Comparison of ENCODE assay signal across 8 mouse cellular contexts in genomic region chr7:27928818-27929695, GRCm38 (mm10). TPM values are rescaled to one million over a fixed set of nuclear protein-coding genes. Genes with fewer than 3 reads are reported as not detected.
DNase-seq lines count a peak whose midpoint lies in the region; ATAC-seq and TF ChIP-seq lines count a peak whose summit lies in the region.

Gene Zfp974, minus strand, starts transcription at chr7:27929460.

- ATAC-seq in forebrain, postnatal 0 days = peak; percentile 95

- H3K4me2 ChIP-seq in forebrain, postnatal 0 days (ENCODE audit: low read depth) = peak within 1 kb of the TSS; percentile 81

- H3K27me3 ChIP-seq in forebrain, postnatal 0 days (ENCODE audit: insufficient read depth, low read length) = no peaks in the 10 kb centered on the region

- DNase-seq in MN1 (ENCODE audit: low spot score) = peak; percentile 64
- peak; percentile 42 for DNase-seq in cerebellum, adult 11 months
- peak; percentile 88 for DNase-seq in forebrain, postnatal 0 days
- peak; percentile 71 for DNase-seq in heart, postnatal 4 days
- DNase-seq in layer of hippocampus, adult 9-11 months = peak; percentile 56
- peak; percentile 58 for DNase-seq in lung, postnatal 14 days
- DNase-seq in retina, adult 2 months (ENCODE audit: low read depth, low spot score) = peak; percentile 53
- peak; percentile 65 for DNase-seq in thymus, postnatal 25 days

- peaks cover 11% of the 10 kb centered on the region for H3K36me3 ChIP-seq in forebrain, postnatal 0 days (ENCODE audit: insufficient read depth)

- H3K9ac ChIP-seq in forebrain, postnatal 0 days = peak within 1 kb of the TSS; percentile 73

- no peak for TF ChIP-seq CTCF in forebrain, postnatal 0 days (IDR thresholded peaks at IDR 0.05; ENCODE audit: low read depth)

- 4% methylated on average over 40 of the region's 40 CpGs for WGBS in forebrain, postnatal 0 days

- no peaks in the 10 kb centered on the region for H3K9me3 ChIP-seq in forebrain, postnatal 0 days (ENCODE audit: low read length)

- peak within 1 kb of the TSS; percentile 77 for H3K4me3 ChIP-seq in forebrain, postnatal 0 days (ENCODE audit: low read depth, low read length)

- peaks cover 6% of the 10 kb centered on the region; the same call in 1 of the 2 replicates for H3K4me1 ChIP-seq in forebrain, postnatal 0 days (ENCODE audit: insufficient read depth)

- peak within 1 kb of the TSS; percentile 72 for H3K27ac ChIP-seq in forebrain, postnatal 0 days (ENCODE audit: low read depth, low read length)

RNA-seq across cellular contexts. Expression of gene Zfp974, which starts in this region (rescaled TPM):
- total RNA-seq in forebrain, postnatal 0 days (2014; rRNA removed) = 15.3 and 19.7 TPM in 2 replicates
- polyA plus RNA-seq in forebrain, postnatal 0 days (2015; fragmentation: Nextera tagmentation; extraction: Ambion mirVana) = 3.2 and 5.5 TPM in 2 replicates
- 1 to 10 TPM; 6.9 to 7.7 TPM for total RNA-seq in heart, postnatal 4 days (2021)

Comparison
In these comparisons a context has a peak if more than half of its experiments do, and no peak if none do; other contexts are left out.
1. Peak in every context shown above with its lines: DNase-seq, ATAC-seq, H3K4me3 ChIP-seq and H3K27ac ChIP-seq.